Mouse (Mus musculus) c-Kit-negative CD71-positive TER-119-positive erythroid progenitor cells, embryonic 14.5 days (primary cell): ENCODE data around the gene Abcd4.

Source experiments
- DNase-seq: peaks from one replicate; pipeline ENCODE4 v3.0.0-alpha.2; 2013; ENCODE audit warnings: low read depth, low spot score

Gene Abcd4

GRCm38 (mm10) chr12:84616977-84617630, at the start of gene Abcd4:
TSS of gene Abcd4 (minus strand) at chr12:84617413.
- DNase-seq, result peak; percentile 84

GRCm38 (mm10) chr12:84653912-84654311, 36.7 kb upstream of the Abcd4 start:
- DNase-seq, result peak; percentile 43

GRCm38 (mm10) chr12:84650234-84650633, 33.0 kb upstream of the Abcd4 start:
- no peak for DNase-seq

- DNase-seq, result no peak
Observed at GRCm38 (mm10) chr12:84640654-84641053, 23.4 kb upstream of the Abcd4 start, which contains the start of gene Vrtn. TSS of gene Vrtn (plus strand) at chr12:84641019.

GRCm38 (mm10) chr12:84640253-84640652, 23.0 kb upstream of the Abcd4 start:
- no peak for DNase-seq

- no peak for DNase-seq
Observed at GRCm38 (mm10) chr12:84631867-84632266, 14.7 kb upstream of the Abcd4 start.

GRCm38 (mm10) chr12:84625116-84625515, 7.9 kb upstream of the Abcd4 start:
- no peak for DNase-seq

- no peak for DNase-seq
Observed at GRCm38 (mm10) chr12:84624601-84625000, 7.4 kb upstream of the Abcd4 start.

- no peak for DNase-seq
Observed at GRCm38 (mm10) chr12:84620975-84621374, 3.8 kb upstream of the Abcd4 start.

- DNase-seq, result peak; percentile 5
Observed at GRCm38 (mm10) chr12:84617663-84618062, 450 bp upstream of the Abcd4 start.

- DNase-seq, result no peak
Observed at GRCm38 (mm10) chr12:84614524-84614923, 2.7 kb downstream of the Abcd4 start.

- DNase-seq, result no peak
Observed at GRCm38 (mm10) chr12:84614001-84614400, 3.2 kb downstream of the Abcd4 start.

GRCm38 (mm10) chr12:84612518-84612917, 4.7 kb downstream of the Abcd4 start:
- no peak for DNase-seq

GRCm38 (mm10) chr12:84611718-84612117, 5.5 kb downstream of the Abcd4 start:
- no peak for DNase-seq

- no peak for DNase-seq
Observed at GRCm38 (mm10) chr12:84605860-84606259, 11.4 kb downstream of the Abcd4 start.

- DNase-seq, result no peak
Observed at GRCm38 (mm10) chr12:84604001-84604400, 13.2 kb downstream of the Abcd4 start.

- no peak for DNase-seq
Observed at GRCm38 (mm10) chr12:84598324-84598723, 18.9 kb downstream of the Abcd4 start.

- DNase-seq, result peak; percentile 73
Observed at GRCm38 (mm10) chr12:84589825-84590761, 27.1 kb downstream of the Abcd4 start.

- DNase-seq, result no peak
Observed at GRCm38 (mm10) chr12:84581285-84581684, 35.9 kb downstream of the Abcd4 start.

- no peak for DNase-seq
Observed at GRCm38 (mm10) chr12:84578440-84578770, 38.8 kb downstream of the Abcd4 start.

GRCm38 (mm10) chr12:84577768-84578439, 39.3 kb downstream of the Abcd4 start:
- DNase-seq, result no peak

- DNase-seq, result no peak
Observed at GRCm38 (mm10) chr12:84573094-84573493, 44.1 kb downstream of the Abcd4 start.
